ENCODE assay signal across 14 mouse cellular contexts in the genomic region with DNA sequence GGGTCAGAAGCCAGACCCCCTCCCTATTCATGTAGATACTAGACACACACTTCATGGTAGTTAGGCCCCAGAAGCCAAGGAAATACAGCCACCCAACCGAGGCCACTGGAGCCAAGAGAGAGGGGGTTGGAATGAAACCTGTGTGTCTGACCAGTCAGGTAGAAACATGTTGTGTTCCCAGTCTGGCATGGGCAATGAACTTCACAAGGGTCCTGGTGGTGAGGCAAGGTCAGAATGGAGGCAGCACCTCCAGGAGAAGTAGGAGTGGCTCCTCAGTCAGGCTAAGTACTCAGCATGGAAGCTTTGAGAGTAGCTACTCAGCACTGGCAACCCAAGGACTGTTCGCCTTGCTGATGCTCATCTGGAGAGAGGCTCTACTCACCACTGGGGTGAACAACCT. TPM values are rescaled to one million over a fixed set of nuclear protein-coding genes. Genes with fewer than 3 reads are reported as not detected.
DNase-seq lines count a peak whose midpoint lies in the region; ATAC-seq and TF ChIP-seq lines count a peak whose summit lies in the region.
"Had no signal": no experiment of that assay in that cellular context is flagged by ENCODE, and none has a peak within 500 bp of the region (broad histone marks: within the 10 kb centered on the region; RNA-seq: fewer than 3 reads in every experiment).

No protein-coding gene starts in this region.

- H3K36me3 ChIP-seq in heart, postnatal 0 days (replicated peaks; ENCODE audit: control insufficient read depth, insufficient read depth, low read length): peaks cover 25% of the 10 kb centered on the region; the same call in 1 of the 2 replicates
- H3K36me3 ChIP-seq in lung, embryonic 16.5 days (ENCODE audit: control insufficient read depth, insufficient read depth, low read length): no peaks in the 10 kb centered on the region
- H3K36me3 ChIP-seq in embryonic facial prominence, embryonic 15.5 days: no peaks in the 10 kb centered on the region
- no peaks in the 10 kb centered on the region for H3K36me3 ChIP-seq in stomach, embryonic 16.5 days (ENCODE audit: control insufficient read depth, insufficient read depth, low read length)

- H3K4me1 ChIP-seq in heart, postnatal 0 days (ENCODE audit: control insufficient read depth, insufficient read depth): peaks cover 59% of the 10 kb centered on the region
- H3K4me1 ChIP-seq in lung, embryonic 16.5 days (replicated peaks; ENCODE audit: control insufficient read depth, insufficient read depth, low read length): peaks cover 83% of the 10 kb centered on the region
- H3K4me1 ChIP-seq in embryonic facial prominence, embryonic 15.5 days: peaks cover 49% of the 10 kb centered on the region
- peaks cover 72% of the 10 kb centered on the region for H3K4me1 ChIP-seq in stomach, embryonic 16.5 days (ENCODE audit: control insufficient read depth, insufficient read depth, low read length)

- ATAC-seq in heart, postnatal 0 days (ENCODE audit: insufficient read depth, low read depth): no peak
- ATAC-seq in lung, embryonic 16.5 days (ENCODE audit: low read depth): no peak
- no peak for ATAC-seq in embryonic facial prominence, embryonic 15.5 days (ENCODE audit: insufficient number of reproducible peaks, low FRiP score, low TSS enrichment, low read depth)
- ATAC-seq in stomach, embryonic 16.5 days (ENCODE audit: insufficient read depth, low FRiP score): no peak
- ATAC-seq: CD4-positive, CD25-positive, alpha-beta regulatory T cell, adult 4 months had no signal

- WGBS in heart, postnatal 0 days: 75% methylated on average over 2 of the region's 2 CpGs
- 72% methylated on average over 2 of the region's 2 CpGs for WGBS in lung, embryonic 16.5 days
- WGBS in embryonic facial prominence, embryonic 15.5 days: 85% methylated on average over 2 of the region's 2 CpGs
- 69% methylated on average over 2 of the region's 2 CpGs for whole genome bisulfite sequencing in stomach, embryonic 16.5 days

- H3K4me3 ChIP-seq in heart, postnatal 0 days (ENCODE audit: low read depth, low read length): no peak overlapping the region
- H3K4me3 ChIP-seq in lung, embryonic 16.5 days (ENCODE audit: low read length): no peak overlapping the region
- H3K4me3 ChIP-seq in embryonic facial prominence, embryonic 15.5 days (replicated peaks): no peak overlapping the region
- H3K4me3 ChIP-seq in stomach, embryonic 16.5 days (replicated peaks; ENCODE audit: low read length): no peak overlapping the region
- H3K4me3 ChIP-seq: erythroblast, embryonic 14.5 days; hindbrain, embryonic 13.5 days; limb, embryonic 12.5 days had no signal

- no peak for TF ChIP-seq CTCF in heart, postnatal 0 days (IDR thresholded peaks at IDR 0.05; ENCODE audit: low read depth)

- no peak overlapping the region for H3K4me2 ChIP-seq in heart, postnatal 0 days (ENCODE audit: low read depth, low read length)
- no peak overlapping the region for H3K4me2 ChIP-seq in lung, embryonic 16.5 days (ENCODE audit: low read depth, low read length)
- no peak overlapping the region for H3K4me2 ChIP-seq in embryonic facial prominence, embryonic 15.5 days (replicated peaks)
- H3K4me2 ChIP-seq in stomach, embryonic 16.5 days (ENCODE audit: low read depth, low read length): no peak overlapping the region
- H3K4me2 ChIP-seq: hindbrain, embryonic 13.5 days; limb, embryonic 12.5 days had no signal

- no peak for DNase-seq in heart, postnatal 0 days (ENCODE audit: low spot score)
- DNase-seq in heart, adult 8-10 months (ENCODE audit: low spot score): no peak
- DNase-seq in lung, postnatal 14 days: no peak
- no peak for DNase-seq in frontal cortex, postnatal 36 days (ENCODE audit: low spot score in 2 of 2)
- DNase-seq: adrenal gland, adult 8-10 months; right cerebral cortex, postnatal 4 days; thymus, postnatal 4 days had no signal

- H3K27ac ChIP-seq in heart, postnatal 0 days (ENCODE audit: low read depth): peak overlapping the region; percentile 36
- H3K27ac ChIP-seq in lung, embryonic 16.5 days (ENCODE audit: low read length): peak overlapping the region; percentile 7; the same call in 1 of the 2 replicates
- H3K27ac ChIP-seq in embryonic facial prominence, embryonic 15.5 days (replicated peaks): peak overlapping the region; percentile 19; the same call in 1 of the 2 replicates
- peak overlapping the region; percentile 43; the same call in 1 of the 2 replicates for H3K27ac ChIP-seq in stomach, embryonic 16.5 days (ENCODE audit: low read length)
- H3K27ac ChIP-seq: hindbrain, embryonic 13.5 days; limb, embryonic 12.5 days had no signal

- no peaks in the 10 kb centered on the region for H3K9me3 ChIP-seq in heart, postnatal 0 days (replicated peaks; ENCODE audit: control insufficient read depth, low read length)
- H3K9me3 ChIP-seq in lung, embryonic 16.5 days (ENCODE audit: control insufficient read depth, low read length): no peaks in the 10 kb centered on the region
- no peaks in the 10 kb centered on the region for H3K9me3 ChIP-seq in embryonic facial prominence, embryonic 15.5 days (replicated peaks)
- no peaks in the 10 kb centered on the region for H3K9me3 ChIP-seq in stomach, embryonic 16.5 days (replicated peaks; ENCODE audit: control insufficient read depth, low read length)
- H3K9me3 ChIP-seq: hindbrain, embryonic 13.5 days; limb, embryonic 12.5 days had no signal

- no peak for TF ChIP-seq EP300 in heart, postnatal 0 days (IDR thresholded peaks at IDR 0.05; ENCODE audit: low read depth)

- H3K27me3 ChIP-seq in heart, postnatal 0 days (ENCODE audit: control insufficient read depth, insufficient read depth, low read length): no peaks in the 10 kb centered on the region
- no peaks in the 10 kb centered on the region for H3K27me3 ChIP-seq in lung, embryonic 16.5 days (ENCODE audit: control insufficient read depth, insufficient read depth, low read depth, low read length)
- no peaks in the 10 kb centered on the region for H3K27me3 ChIP-seq in embryonic facial prominence, embryonic 15.5 days
- H3K27me3 ChIP-seq in stomach, embryonic 16.5 days (ENCODE audit: control insufficient read depth, insufficient read depth, low read length): no peaks in the 10 kb centered on the region
- H3K27me3 ChIP-seq: hindbrain, embryonic 13.5 days; limb, embryonic 12.5 days had no signal

- no peak overlapping the region for H3K9ac ChIP-seq in heart, postnatal 0 days (replicated peaks; ENCODE audit: low read depth, low read length)
- H3K9ac ChIP-seq in lung, embryonic 16.5 days (ENCODE audit: low read length): no peak overlapping the region
- H3K9ac ChIP-seq in embryonic facial prominence, embryonic 15.5 days: no peak overlapping the region
- no peak overlapping the region for H3K9ac ChIP-seq in stomach, embryonic 16.5 days (ENCODE audit: low read length)
- H3K9ac ChIP-seq: hindbrain, embryonic 13.5 days; limb, embryonic 12.5 days had no signal

RNA-seq across cellular contexts. Expression of a gene that starts 12.4 kb away (rescaled TPM):
- total RNA-seq in heart, postnatal 0 days (2014; rRNA removed; ENCODE audit: low replicate concordance): 62.0 and 63.6 TPM in 2 replicates
- 15.7 and 17.5 TPM in 2 replicates for polyA plus RNA-seq in heart, postnatal 0 days (2015; fragmentation: Nextera tagmentation; extraction: Ambion mirVana)
- 100 to 1,000 TPM in 1 of 4 experiments, 10 to 100 TPM in 3; 72.5 to 127 (median 97.2) TPM for total RNA-seq in heart, adult 8-10 months (2022)
- 71.7 and 77.6 TPM in 2 replicates for polyA plus RNA-seq in lung, embryonic 16.5 days (2015; fragmentation: Nextera tagmentation; extraction: Ambion mirVana)
- 41.1 and 41.7 TPM in 2 replicates for polyA plus RNA-seq in embryonic facial prominence, embryonic 15.5 days (2015; fragmentation: Nextera tagmentation; extraction: Ambion mirVana)
- 54.5 and 63.5 TPM in 2 replicates for polyA plus RNA-seq in stomach, embryonic 16.5 days (2015; fragmentation: Nextera tagmentation; extraction: Ambion mirVana)
